Mouse (Mus musculus) ES-E14 (cell line): Measurements from ENCODE around the gene Zar1l.

Experiments used
- CHD2 ChIP-seq: IDR thresholded peaks from 2 replicates; pipeline ENCODE4 v1.6.1; 2014; ENCODE audit warnings: mild to moderate bottlenecking, low read depth, low read length, inconsistent platforms
- ZNF384 ChIP-seq: IDR thresholded peaks from 2 replicates; pipeline ENCODE4 v1.6.1; 2012; ENCODE audit warnings: low read depth, low read length, inconsistent platforms

DNA sequence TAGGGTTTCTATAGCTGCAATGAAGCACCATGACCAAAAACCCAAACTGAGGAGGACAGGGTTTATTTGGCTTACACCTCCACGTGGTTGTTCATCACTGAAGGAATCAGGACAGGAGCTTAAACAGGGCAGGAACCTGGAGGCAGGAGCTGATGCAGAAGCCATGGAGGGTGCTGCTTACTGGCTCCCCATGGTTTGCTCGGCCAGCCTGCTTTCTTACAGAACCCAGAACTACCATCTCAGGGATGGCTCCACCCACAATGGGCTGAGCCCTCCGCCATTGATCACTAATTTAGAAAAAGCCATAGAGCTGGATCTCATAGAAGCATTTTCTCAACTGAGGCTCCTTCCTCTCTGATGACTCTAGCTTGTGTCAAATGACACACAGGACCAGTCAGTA, 53.2 kb downstream of the Zar1l start:
- TF ChIP-seq ZNF384: no peak
- TF ChIP-seq CHD2: no peak
